Mouse (Mus musculus) limb, embryonic 14.5 days (tissue): ENCODE measurements at regions not wholly inside any gene's neighbourhood (a gene's known extent, or its start where the extent isn't known, plus 50 kb on each side); places are given as distances from the start of the nearest gene placed in this dataset.

ENCODE experiments used
- ATAC-seq: fragments of 200-750 bp; cut with Nextera tagmentation; 2 replicates; pipeline ENCODE4 v1.8.0; 2017; ENCODE audit warnings: low read depth, moderate number of reproducible peaks, moderate TSS enrichment; ENCODE audit not compliant: low FRiP score
- DNase-seq: peaks from one replicate; pipeline ENCODE4 v3.0.0-alpha.2; 2015; ENCODE audit warnings: low spot score
- H3K27ac ChIP-seq: fragments of 300-500 bp; sonication (generic); replicated peaks from 2 replicates; pipeline ENCODE4 v1.5.1; 2014; ENCODE audit warnings: low read depth, mild to moderate bottlenecking, low read length, moderate library complexity, mixed read lengths
- H3K27me3 ChIP-seq: fragments of 300-500 bp; sonication (generic); 2 replicates; pipeline ENCODE4 v1.6.1; 2014; ENCODE audit warnings: low read length, mixed read lengths; ENCODE audit not compliant: control insufficient read depth, insufficient read depth
- H3K36me3 ChIP-seq: fragments of 300-500 bp; sonication (generic); 2 replicates; pipeline ENCODE4 v1.6.1; 2014; ENCODE audit warnings: mild to moderate bottlenecking, low read length, moderate library complexity, mixed read lengths; ENCODE audit not compliant: control insufficient read depth, insufficient read depth
- H3K4me1 ChIP-seq: fragments of 300-500 bp; sonication (generic); 2 replicates; pipeline ENCODE4 v1.6.1; 2014; ENCODE audit warnings: antibody characterized with exemption, low read length, mixed read lengths; ENCODE audit not compliant: control insufficient read depth, insufficient read depth
- H3K4me2 ChIP-seq: fragments of 300-500 bp; sonication (generic); replicated peaks from 2 replicates; pipeline ENCODE4 v1.6.1; 2014; ENCODE audit warnings: low read depth, mild to moderate bottlenecking, low read length, moderate library complexity; ENCODE audit not compliant: severe bottlenecking
- H3K4me3 ChIP-seq: fragments of 300-500 bp; sonication (generic); replicated peaks from 2 replicates; pipeline ENCODE4 v1.5.1; 2014; ENCODE audit warnings: low read length
- H3K9ac ChIP-seq: fragments of 300-500 bp; sonication (generic); 2 replicates; pipeline ENCODE4 v1.6.1; 2014; ENCODE audit warnings: mild to moderate bottlenecking, low read depth, low read length, moderate library complexity; ENCODE audit not compliant: severe bottlenecking
- H3K9me3 ChIP-seq: fragments of 300-500 bp; sonication (generic); 2 replicates; pipeline ENCODE4 v1.6.1; 2016; ENCODE audit warnings: low read length; ENCODE audit not compliant: control insufficient read depth
- POLR2A ChIP-seq: fragments of 200-500 bp; IDR thresholded peaks from 2 replicates; pipeline ENCODE4 v1.8.0; 2012; ENCODE audit warnings: inconsistent platforms, mild to moderate bottlenecking, moderate library complexity, borderline replicate concordance; ENCODE audit not compliant: insufficient read depth, insufficient read length; ENCODE audit errors: extremely low read depth
- WGBS: fragments of 180-500 bp; shearing (Covaris S2); extraction: QIAGEN DNeasy Blood & Tissue Kit; methylation state at CpG from one replicate; pipeline ENCODE4 v1.1.7; 2014; 5-methylcytosine and 5-hydroxymethylcytosine counted together

- H3K27me3 ChIP-seq = no peaks in the 10 kb centered on the region
- no peaks in the 10 kb centered on the region for H3K36me3 ChIP-seq
- H3K4me2 ChIP-seq = no peak overlapping the region
- no peak overlapping the region for H3K27ac ChIP-seq
- no peak overlapping the region for H3K4me3 ChIP-seq
- no peak overlapping the region for H3K9ac ChIP-seq
- 88% methylated on average over 4 of the region's 4 CpGs for WGBS
- H3K9me3 ChIP-seq = no peaks in the 10 kb centered on the region
- TF ChIP-seq POLR2A = no peak
- DNase-seq (no peak), ATAC-seq (no peak)
- H3K4me1 ChIP-seq = no peaks in the 10 kb centered on the region
Measured at GRCm38 (mm10) chr1:108046194-108046593, 456.4 kb downstream of the Serpinb8 start.

- Histone ChIP-seq H3K27me3 (no peaks in the 10 kb centered on the region), H3K27ac (no peak overlapping the region), H3K4me2 (no peak overlapping the region), H3K36me3 (no peaks in the 10 kb centered on the region), H3K9me3 (no peaks in the 10 kb centered on the region), H3K4me3 (no peak overlapping the region), H3K9ac (no peak overlapping the region), H3K4me1 (no peaks in the 10 kb centered on the region)
- DNase-seq (no peak), ATAC-seq (no peak)
- 59% methylated on average over 5 of the region's 5 CpGs for WGBS
- TF ChIP-seq POLR2A = no peak
Measured at GRCm38 (mm10) chr1:108046857-108047714, 457.3 kb downstream of the Serpinb8 start.

- 46% methylated on average over 3 of the region's 3 CpGs for WGBS
Measured at GRCm38 (mm10) chr1:108094622-108095021, 504.8 kb downstream of the Serpinb8 start.

GRCm38 (mm10) chr1:108102607-108103006, 512.8 kb downstream of the Serpinb8 start:
- H3K9me3 ChIP-seq = no peaks in the 10 kb centered on the region
- H3K9ac ChIP-seq = no peak overlapping the region
- WGBS = 88% methylated on average over 2 of the region's 2 CpGs
- no peaks in the 10 kb centered on the region for H3K36me3 ChIP-seq
- no peak overlapping the region for H3K27ac ChIP-seq
- no peak overlapping the region for H3K4me3 ChIP-seq
- no peak overlapping the region for H3K4me2 ChIP-seq
- ATAC-seq (no peak), DNase-seq (no peak)
- H3K4me1 ChIP-seq = no peaks in the 10 kb centered on the region
- no peaks in the 10 kb centered on the region for H3K27me3 ChIP-seq
- no peak for TF ChIP-seq POLR2A

More at GRCm38 (mm10) chr1:108094622-108095021, 504.8 kb downstream of the Serpinb8 start:
- Histone ChIP-seq H3K27me3 (no peaks in the 10 kb centered on the region), H3K9ac (no peak overlapping the region), H3K4me2 (no peak overlapping the region), H3K27ac (no peak overlapping the region), H3K9me3 (no peaks in the 10 kb centered on the region), H3K36me3 (no peaks in the 10 kb centered on the region), H3K4me1 (no peaks in the 10 kb centered on the region), H3K4me3 (no peak overlapping the region)
- no peak for TF ChIP-seq POLR2A
- ATAC-seq (no peak), DNase-seq (no peak)

GRCm38 (mm10) chr1:108110984-108111383, 521.2 kb downstream of the Serpinb8 start:
- no peaks in the 10 kb centered on the region for H3K9me3 ChIP-seq
- ATAC-seq = no peak
- DNase-seq = no peak
- H3K9ac ChIP-seq = no peak overlapping the region
- no peaks in the 10 kb centered on the region for H3K27me3 ChIP-seq
- TF ChIP-seq POLR2A = no peak
- no peaks in the 10 kb centered on the region for H3K36me3 ChIP-seq
- H3K4me1 ChIP-seq = no peaks in the 10 kb centered on the region
- H3K4me2 ChIP-seq = no peak overlapping the region
- no peak overlapping the region for H3K4me3 ChIP-seq
- no peak overlapping the region for H3K27ac ChIP-seq
